Mouse (Mus musculus) testis, adult 2 months (tissue): ENCODE data around the gene Rpl5.

Experiments
- CTCF ChIP-seq: fragments of 200-500 bp; IDR thresholded peaks from 2 replicates; pipeline ENCODE4 v1.5.1; 2012; ENCODE audit warnings: low read depth, mild to moderate bottlenecking, inconsistent platforms, low read length, moderate library complexity; ENCODE audit not compliant: control insufficient read depth, insufficient read depth, insufficient replicate concordance
- POLR2A ChIP-seq: fragments of 200-500 bp; IDR thresholded peaks from 2 replicates; pipeline ENCODE4 v1.6.1; 2012; ENCODE audit warnings: low read depth, mild to moderate bottlenecking, inconsistent platforms, low read length, moderate library complexity; ENCODE audit not compliant: control insufficient read depth

- no peak for TF ChIP-seq CTCF
- TF ChIP-seq POLR2A: no peak
Measured at GRCm38 (mm10) chr5:107880710-107881109, 19.6 kb upstream of the Rpl5 start.
